Mouse (Mus musculus): ENCODE data around the gene Fam229a.

Fam229a gene

GRCm38 (mm10) chr4:129495672-129496562 lies 4.9 kb downstream of the Fam229a start:
- no peak for DNase-seq (ENCODE audit: low spot score)

DNA sequence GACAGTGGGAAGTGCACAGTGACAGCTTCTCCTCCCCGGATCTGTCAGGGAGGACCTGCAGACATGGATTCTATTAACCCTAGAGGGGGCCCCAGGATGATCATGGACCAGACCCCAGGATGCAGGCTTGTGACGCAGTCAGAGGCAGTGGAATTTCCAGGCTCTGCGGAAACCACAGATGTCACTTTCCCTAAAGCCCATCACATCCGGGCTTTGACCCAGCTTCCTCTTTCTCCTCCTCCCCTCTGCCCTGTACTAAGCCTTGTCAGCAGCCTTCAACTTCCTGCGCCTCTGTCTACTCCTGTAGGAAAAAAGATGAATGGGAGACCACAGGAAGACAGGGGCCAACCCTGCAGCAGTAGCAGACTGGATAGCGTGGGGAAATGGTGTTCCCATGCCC lies 5.6 kb downstream of the Fam229a start:
- no peak for DNase-seq (ENCODE audit: low spot score)

DNA sequence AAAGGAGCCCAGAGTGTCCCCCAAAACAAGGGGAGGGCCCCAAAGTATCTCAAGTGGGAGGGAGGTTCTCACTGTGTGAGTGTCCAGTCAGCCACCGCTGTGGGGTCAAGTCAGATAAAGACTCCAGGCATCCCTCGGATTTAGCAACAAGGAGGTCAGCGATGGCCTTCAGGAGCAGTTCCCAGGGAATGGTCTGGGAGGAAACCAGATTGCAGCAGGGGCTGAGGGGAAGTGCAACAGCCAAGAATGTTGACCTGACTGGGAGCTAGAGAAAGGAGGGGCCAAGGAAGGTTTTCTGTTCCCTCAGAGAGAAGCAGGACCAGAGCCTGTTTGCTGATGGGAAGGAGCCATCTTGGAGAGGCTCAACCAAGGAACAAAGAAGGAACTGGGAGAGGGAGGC lies 8.0 kb downstream of the Fam229a start:
- DNase-seq (ENCODE audit: low spot score): no peak

GRCm38 (mm10) chr4:129500017-129500416 lies 9.0 kb downstream of the Fam229a start:
- no peak for DNase-seq (ENCODE audit: low spot score)

GRCm38 (mm10) chr4:129500607-129501566 lies 9.9 kb downstream of the Fam229a start:
- DNase-seq (ENCODE audit: low spot score): peak; percentile 92

- no peak for DNase-seq (ENCODE audit: low spot score)
These were observed 11.4 kb downstream of the Fam229a start for GRCm38 (mm10) chr4:129502327-129502888.

GRCm38 (mm10) chr4:129502901-129503444 lies 12.0 kb downstream of the Fam229a start:
- no peak for DNase-seq (ENCODE audit: low spot score)

GRCm38 (mm10) chr4:129505511-129505910 lies 14.5 kb downstream of the Fam229a start:
- DNase-seq (ENCODE audit: low spot score): no peak

DNA sequence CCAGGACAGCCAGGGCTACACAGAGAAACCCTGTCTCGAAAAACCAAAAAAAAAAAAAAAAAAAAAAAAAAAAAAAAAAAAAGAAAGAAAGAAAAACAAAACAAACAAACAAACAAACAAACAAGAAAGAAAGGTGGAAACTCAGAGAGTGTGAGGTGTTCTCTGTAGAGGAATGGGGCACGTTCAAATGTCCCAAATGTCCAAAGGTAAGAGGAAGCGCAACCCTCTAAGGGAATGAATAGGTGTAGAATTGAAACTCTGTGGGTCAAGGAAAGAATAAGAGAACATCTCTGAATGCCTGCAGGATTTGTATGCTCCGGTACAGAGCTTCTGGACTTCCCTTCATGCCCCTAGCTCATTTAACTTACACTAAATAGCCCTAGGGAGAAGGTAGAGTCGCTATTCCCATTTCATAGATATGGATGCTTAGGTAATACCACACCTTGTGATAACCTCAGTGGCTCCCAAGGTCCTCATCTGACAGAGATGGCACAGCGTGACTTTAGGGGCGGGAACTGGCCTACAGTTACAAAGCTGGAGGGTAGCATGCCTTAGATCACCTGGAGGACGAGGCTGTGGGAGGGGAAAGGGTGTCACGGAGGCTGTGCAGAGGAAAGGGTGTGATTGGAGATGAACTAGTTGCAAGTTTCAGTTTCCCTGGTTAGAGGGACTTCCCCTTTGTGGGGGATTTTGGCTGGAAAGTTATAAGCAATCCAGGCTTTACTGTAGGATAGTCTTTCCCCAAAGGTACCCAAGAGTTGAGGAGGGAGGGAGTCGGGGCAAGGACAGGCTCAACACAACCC lies 16.6 kb downstream of the Fam229a start:
- no peak for DNase-seq (ENCODE audit: low spot score)

- no peak for DNase-seq (ENCODE audit: low spot score)
These were observed 17.2 kb downstream of the Fam229a start for GRCm38 (mm10) chr4:129508237-129508515.

GRCm38 (mm10) chr4:129508834-129509600 lies 18.0 kb downstream of the Fam229a start:
- no peak for DNase-seq (ENCODE audit: low spot score)

DNA sequence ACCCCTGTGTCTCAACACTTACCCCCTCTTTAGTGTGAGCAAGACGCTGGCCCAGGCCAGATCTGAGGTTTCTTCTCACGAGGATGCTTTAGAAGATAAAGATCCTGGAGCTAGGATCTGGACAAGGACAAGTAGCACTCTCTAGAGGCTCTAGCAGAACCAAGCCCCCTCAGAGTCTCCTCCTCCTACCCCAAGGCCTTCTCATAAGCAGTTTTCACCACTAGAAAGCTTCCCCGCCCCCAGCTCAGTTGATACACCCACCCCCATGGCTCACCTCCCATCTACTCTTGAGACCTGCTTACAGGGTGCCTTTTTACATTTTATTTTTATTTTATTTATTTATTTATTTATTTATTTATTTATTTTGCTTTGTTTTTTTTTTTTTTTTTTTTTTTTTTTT lies 18.7 kb downstream of the Fam229a start:
- no peak for DNase-seq (ENCODE audit: low spot score)

DNA sequence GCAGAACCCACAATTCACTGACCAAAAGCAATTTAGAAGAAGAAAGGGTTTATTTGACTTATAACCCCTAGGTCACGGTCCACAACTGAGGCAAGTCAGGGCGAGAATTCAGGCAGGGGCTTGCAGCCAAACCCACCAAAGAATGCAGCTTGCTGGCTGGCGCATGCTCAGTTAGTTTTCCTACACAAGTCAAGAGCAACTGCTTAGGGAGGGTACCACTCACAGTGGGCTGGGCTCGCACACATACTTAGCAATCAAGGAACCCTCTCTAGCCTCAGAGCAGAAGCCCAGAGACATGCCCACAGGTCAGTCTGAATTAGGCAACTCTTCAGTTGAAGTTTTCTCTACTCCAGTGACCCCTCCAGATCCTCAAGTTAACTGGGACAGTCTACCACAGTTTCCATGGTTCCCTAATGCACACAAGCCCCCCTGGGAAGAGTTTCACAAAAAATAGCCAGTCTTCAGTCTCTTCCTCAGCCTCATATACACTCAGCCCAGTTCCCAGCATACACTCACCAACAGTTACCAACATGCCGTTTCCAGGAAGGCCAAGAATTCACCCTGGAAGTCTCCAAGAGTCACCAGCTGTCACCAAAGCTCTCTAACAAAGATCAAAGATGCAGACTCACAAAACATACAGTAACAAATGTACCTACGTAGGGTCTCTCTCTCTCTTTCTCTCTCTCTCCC lies 19.9 kb downstream of the Fam229a start:
- no peak for DNase-seq (ENCODE audit: low spot score)

DNA sequence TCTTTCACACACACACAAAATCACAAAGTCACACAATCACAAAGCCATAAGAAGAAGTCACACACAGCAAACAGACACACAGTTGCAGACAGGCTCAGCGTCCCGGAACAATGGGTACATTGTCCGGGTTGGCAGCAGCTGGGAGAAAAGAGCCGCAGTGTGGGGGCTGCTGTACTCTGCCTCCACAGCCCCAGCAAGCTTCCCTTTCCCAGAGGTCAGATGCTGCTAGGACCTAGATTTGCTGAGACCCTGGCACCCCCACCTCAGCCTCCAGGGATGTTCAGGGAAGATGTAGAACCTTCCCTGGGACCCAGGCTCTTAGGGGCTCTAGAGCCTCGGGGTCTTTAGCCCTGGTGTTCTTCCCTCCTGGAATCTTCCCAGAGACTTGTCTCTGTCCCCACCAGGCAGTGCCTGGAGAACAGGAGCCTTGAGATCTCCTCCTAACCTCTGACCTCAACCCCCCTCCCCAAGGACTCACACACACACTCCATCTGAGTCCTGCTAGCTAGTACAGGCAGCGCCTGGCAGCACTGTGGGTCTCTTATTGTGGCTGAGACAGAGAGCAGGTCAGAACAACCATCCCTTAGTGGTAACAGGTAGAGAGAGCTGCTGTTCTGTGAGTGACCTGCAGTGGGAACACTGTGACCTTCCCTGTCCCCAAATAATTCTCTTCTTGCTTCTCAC lies 20.6 kb downstream of the Fam229a start:
- DNase-seq (ENCODE audit: low spot score): no peak

DNA sequence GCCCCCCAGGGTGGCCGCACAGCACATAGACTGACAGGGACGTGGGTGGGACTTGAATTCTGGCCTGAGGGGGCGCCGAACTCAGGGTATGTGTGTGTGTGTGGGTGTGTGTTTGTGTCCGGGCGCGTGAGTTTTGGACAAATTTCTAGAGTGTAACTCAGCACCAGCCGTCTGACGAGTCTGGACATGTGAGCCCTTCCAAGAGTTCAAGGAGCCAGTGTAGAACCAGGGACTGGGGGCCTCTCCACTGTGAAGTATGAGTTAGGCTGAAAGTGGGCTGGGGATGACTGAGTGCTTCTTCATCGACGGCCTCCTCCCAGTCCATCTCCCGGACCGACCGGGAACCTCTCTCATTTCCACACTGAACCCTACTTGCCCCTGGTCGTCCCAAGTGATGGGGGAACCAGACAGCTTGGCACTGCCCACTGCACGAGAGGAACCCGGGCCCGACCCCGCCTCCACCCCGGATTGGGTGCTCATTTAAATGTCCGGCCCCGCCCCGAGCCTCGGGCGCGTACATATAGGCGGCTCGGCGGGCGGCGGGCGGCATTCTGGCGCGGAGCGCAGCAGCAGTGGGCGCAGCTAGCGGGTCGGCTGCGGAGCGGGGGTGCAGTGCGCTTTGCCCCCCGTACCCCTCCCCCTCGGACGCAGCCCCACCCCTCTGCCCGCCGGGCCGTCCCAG lies 22.2 kb downstream of the Fam229a start, which contains the start of gene Marcksl1:
TSS of gene Marcksl1 (plus strand) at position 496 of the 682 bp plus-strand sequence.
- DNase-seq (ENCODE audit: low spot score): peak; percentile 93

DNA sequence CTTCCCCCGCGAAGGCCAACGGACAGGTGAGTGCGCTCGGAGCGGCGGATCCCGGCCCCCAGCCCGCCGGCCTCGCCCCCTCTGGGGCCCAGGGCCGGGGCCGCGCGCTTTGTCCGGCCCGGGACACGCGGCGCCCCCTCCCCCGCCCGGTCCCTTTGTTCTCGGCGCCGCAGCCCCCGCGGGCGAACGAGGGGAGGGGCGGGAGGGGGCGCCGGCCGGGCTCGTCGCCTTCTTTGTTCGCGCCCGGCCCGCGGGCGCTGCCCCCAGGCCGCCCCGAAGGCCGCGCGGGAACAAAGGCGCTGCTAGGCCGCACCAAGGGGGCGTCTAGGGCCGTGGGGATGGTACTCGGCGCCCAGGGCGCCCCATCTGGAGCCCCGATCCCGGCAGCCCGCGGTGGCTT lies 22.9 kb downstream of the Fam229a start:
- DNase-seq (ENCODE audit: low spot score): no peak

DNA sequence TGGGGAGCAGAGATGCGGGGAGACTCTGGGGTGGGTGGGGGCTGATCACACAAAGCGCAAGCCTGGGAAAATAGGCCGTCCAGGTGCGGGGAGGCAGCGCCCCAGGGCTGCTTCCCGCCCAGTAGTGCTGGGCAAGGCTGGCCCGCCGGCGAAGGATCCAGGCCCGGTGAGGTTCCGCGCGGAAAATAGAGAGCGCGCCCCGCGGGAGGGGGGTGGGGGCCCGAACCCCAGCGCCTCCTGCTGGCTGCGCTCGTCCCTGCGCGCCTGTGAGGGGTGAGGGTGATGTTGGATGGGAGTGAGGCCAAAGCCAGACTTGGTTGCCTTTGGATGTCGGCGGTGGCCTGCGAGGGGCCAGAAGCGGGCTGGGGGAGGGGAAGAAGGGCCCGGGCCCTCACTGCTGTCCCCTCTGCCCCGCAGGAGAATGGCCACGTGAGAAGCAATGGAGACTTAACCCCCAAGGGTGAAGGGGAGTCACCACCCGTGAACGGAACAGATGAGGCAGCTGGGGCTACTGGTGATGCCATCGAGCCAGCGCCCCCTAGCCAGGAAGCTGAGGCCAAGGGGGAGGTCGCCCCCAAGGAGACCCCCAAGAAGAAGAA lies 23.4 kb downstream of the Fam229a start:
- peak; percentile 73 for DNase-seq (ENCODE audit: low spot score)

DNA sequence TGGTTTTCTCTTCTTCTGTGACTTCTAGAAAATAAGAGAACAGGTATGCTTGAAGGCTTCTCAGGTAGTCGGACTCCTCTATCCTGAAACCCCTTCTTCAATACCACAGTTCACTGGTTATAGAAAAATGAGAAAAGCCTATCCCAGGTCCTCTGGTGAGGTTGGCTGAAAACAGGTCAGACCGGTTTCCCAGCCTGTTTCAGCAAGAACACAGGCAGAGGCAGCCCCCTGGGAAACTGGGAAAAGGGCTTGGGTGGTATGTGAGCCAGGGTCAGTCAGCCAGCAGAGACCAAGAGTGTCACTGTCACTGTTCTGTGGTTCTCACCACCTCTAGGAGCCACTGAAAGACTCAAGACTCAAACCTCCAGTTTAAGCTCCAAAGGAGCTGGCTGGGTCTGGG lies 25.9 kb downstream of the Fam229a start:
- no peak for DNase-seq (ENCODE audit: low spot score)

All from ovary, postnatal 36 days (tissue).